Mouse (Mus musculus) heart, adult 18-20 months (tissue): ENCODE data around the gene Gjb3. TPM values are rescaled to one million over a fixed set of nuclear protein-coding genes. Genes with fewer than 3 reads are reported as not detected.

Source experiments
- DNase-seq, 2 experiments: peaks; one replicate each; pipeline ENCODE4 v3.0.0; 2021 to 2022; ENCODE audit warnings: mixed read lengths in 1 of 2
- total RNA-seq, 2 experiments: library from RNA; stranded (reverse); gene quantifications; 2 replicates each; pipeline ENCODE4 v1.2.3; 2021

Gjb3 gene
- total RNA-seq, 2 experiments from 2014 or later = 0.15 to 0.23 TPM

- no peak for DNase-seq
Measured at GRCm38 (mm10) chr4:127334870-127335504, 4.3 kb upstream of the Gjb3 start.

- DNase-seq = no peak
Measured at GRCm38 (mm10) chr4:127331171-127331570, 527 bp upstream of the Gjb3 start.

GRCm38 (mm10) chr4:127329751-127330150, 893 bp downstream of the Gjb3 start:
- DNase-seq = no peak

GRCm38 (mm10) chr4:127329046-127329445, 1.6 kb downstream of the Gjb3 start:
- DNase-seq = no peak

GRCm38 (mm10) chr4:127328378-127328777, 2.3 kb downstream of the Gjb3 start:
- no peak for DNase-seq

- DNase-seq = no peak
Measured at GRCm38 (mm10) chr4:127327749-127328148, 2.9 kb downstream of the Gjb3 start.

- no peak for DNase-seq
Measured at GRCm38 (mm10) chr4:127327258-127327657, 3.4 kb downstream of the Gjb3 start.

- DNase-seq = no peak
Measured at GRCm38 (mm10) chr4:127325276-127325675, 5.4 kb downstream of the Gjb3 start.

GRCm38 (mm10) chr4:127324759-127325158, 5.9 kb downstream of the Gjb3 start:
- peak; percentile 57 to 90 for DNase-seq

GRCm38 (mm10) chr4:127324296-127324695, 6.3 kb downstream of the Gjb3 start:
- no peak for DNase-seq

- DNase-seq = no peak
Measured at GRCm38 (mm10) chr4:127323651-127324050, 7.0 kb downstream of the Gjb3 start.

GRCm38 (mm10) chr4:127319613-127320012, 11.0 kb downstream of the Gjb3 start:
- DNase-seq = peak; percentile 68 to 89

GRCm38 (mm10) chr4:127317143-127317542, 13.5 kb downstream of the Gjb3 start:
- no peak for DNase-seq

- peak in 1 of 2 experiments; percentile 68 for DNase-seq
Measured at GRCm38 (mm10) chr4:127315753-127316152, 14.9 kb downstream of the Gjb3 start.

- DNase-seq = no peak
Measured at GRCm38 (mm10) chr4:127314585-127314984, 16.1 kb downstream of the Gjb3 start.

GRCm38 (mm10) chr4:127313861-127314260, 16.8 kb downstream of the Gjb3 start, which contains the start of gene Gja4:
TSS of gene Gja4 (minus strand) at chr4:127314039.
- peak; percentile 89 to 90 for DNase-seq

GRCm38 (mm10) chr4:127312349-127312748, 18.3 kb downstream of the Gjb3 start:
- DNase-seq = no peak

GRCm38 (mm10) chr4:127311561-127311960, 19.1 kb downstream of the Gjb3 start:
- DNase-seq = no peak

GRCm38 (mm10) chr4:127306915-127307314, 23.7 kb downstream of the Gjb3 start:
- DNase-seq = no peak

GRCm38 (mm10) chr4:127303796-127304195, 26.8 kb downstream of the Gjb3 start:
- DNase-seq = peak; percentile 60 to 73

GRCm38 (mm10) chr4:127300503-127300902, 30.1 kb downstream of the Gjb3 start:
- DNase-seq = no peak

GRCm38 (mm10) chr4:127292631-127293030, 38.0 kb downstream of the Gjb3 start:
- no peak for DNase-seq

- DNase-seq = peak; percentile 76 to 85
Measured at GRCm38 (mm10) chr4:127289039-127289548, 41.5 kb downstream of the Gjb3 start.

GRCm38 (mm10) chr4:127286907-127287306, 43.7 kb downstream of the Gjb3 start:
- peak in 1 of 2 experiments; percentile 24 for DNase-seq
